Mouse (Mus musculus) testis, adult 2 months (tissue): Measurements from ENCODE around the gene Cavin2.

ENCODE experiments used
- CTCF ChIP-seq: fragments of 200-500 bp; IDR thresholded peaks from 2 replicates; pipeline ENCODE4 v1.5.1; 2012; ENCODE audit warnings: low read depth, mild to moderate bottlenecking, inconsistent platforms, low read length, moderate library complexity; ENCODE audit not compliant: control insufficient read depth, insufficient read depth, insufficient replicate concordance
- POLR2A ChIP-seq: fragments of 200-500 bp; IDR thresholded peaks from 2 replicates; pipeline ENCODE4 v1.6.1; 2012; ENCODE audit warnings: low read depth, mild to moderate bottlenecking, inconsistent platforms, low read length, moderate library complexity; ENCODE audit not compliant: control insufficient read depth

DNA sequence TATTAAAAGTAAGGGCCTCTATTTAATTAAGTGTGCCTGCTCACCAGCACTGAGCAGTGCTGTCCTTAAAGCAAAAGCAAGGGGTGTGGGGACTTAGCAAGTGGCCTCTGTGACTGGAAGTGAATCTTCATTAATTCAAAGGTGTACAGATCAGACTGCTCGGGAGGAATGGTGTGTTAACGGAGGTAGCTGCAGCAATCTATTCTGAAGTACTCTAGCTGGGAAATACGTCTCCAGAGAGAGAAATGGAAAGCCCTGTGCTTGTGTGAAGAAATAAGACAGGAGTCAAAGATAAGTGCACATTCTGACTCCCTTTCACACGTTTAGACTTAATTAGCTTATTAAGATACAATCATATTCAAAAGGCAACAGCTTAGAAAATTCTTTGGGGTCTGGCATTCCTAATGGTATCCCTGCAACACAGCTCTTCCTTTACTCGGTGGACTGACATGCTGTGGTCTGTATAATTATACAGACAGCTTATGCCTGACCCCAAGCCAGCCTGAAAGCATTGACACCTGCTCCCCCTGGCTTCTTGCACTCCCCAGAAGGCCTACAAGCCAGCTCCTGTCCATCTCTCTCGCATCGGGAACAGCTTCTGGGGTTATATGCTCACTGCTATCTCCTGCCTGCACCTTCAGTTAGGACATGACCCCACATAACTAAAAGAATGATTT lies 60.5 kb downstream of the Cavin2 start:
- no peak for TF ChIP-seq POLR2A
- no peak for TF ChIP-seq CTCF
